Mouse (Mus musculus): ENCODE results near the gene Etv4. TPM values are rescaled to one million over a fixed set of nuclear protein-coding genes. Genes with fewer than 3 reads are reported as not detected.

Gene Etv4
- polyA plus RNA-seq, 1 experiment from 2014 or later: 1.9 TPM

GRCm38 (mm10) chr11:101797355-101797754 lies 12.2 kb upstream of the Etv4 start:
- Histone ChIP-seq H3K27ac (ENCODE audit: low read depth, low read length) (no peak overlapping the region), H3K36me3 (ENCODE audit: control insufficient read depth, insufficient read depth) (no peaks in the 10 kb centered on the region), H3K4me1 (replicated peaks; ENCODE audit: control insufficient read depth, insufficient read depth, low read length) (no peaks in the 10 kb centered on the region), H3K9ac (ENCODE audit: low read depth, low read length) (no peak overlapping the region), H3K4me2 (replicated peaks; ENCODE audit: low read depth) (no peak overlapping the region), H3K4me3 (ENCODE audit: low read depth, low read length) (no peak overlapping the region), H3K9me3 (ENCODE audit: control insufficient read depth) (no peaks in the 10 kb centered on the region), H3K27me3 (replicated peaks; ENCODE audit: control insufficient read depth, insufficient read depth, low read length) (no peaks in the 10 kb centered on the region)
- no peak for TF ChIP-seq CTCF (IDR thresholded peaks at IDR 0.05; ENCODE audit: low read depth)
- ATAC-seq: no peak
- WGBS: 78% methylated on average over 2 of the region's 2 CpGs

GRCm38 (mm10) chr11:101790811-101791526 lies 5.8 kb upstream of the Etv4 start:
- Histone ChIP-seq H3K4me1 (replicated peaks; ENCODE audit: control insufficient read depth, insufficient read depth, low read length) (no peaks in the 10 kb centered on the region), H3K4me3 (ENCODE audit: low read depth, low read length) (no peak overlapping the region), H3K36me3 (ENCODE audit: control insufficient read depth, insufficient read depth) (no peaks in the 10 kb centered on the region), H3K4me2 (replicated peaks; ENCODE audit: low read depth) (peak overlapping the region; percentile 43), H3K9ac (ENCODE audit: low read depth, low read length) (no peak overlapping the region), H3K27me3 (replicated peaks; ENCODE audit: control insufficient read depth, insufficient read depth, low read length) (peaks cover 19% of the 10 kb centered on the region), H3K27ac (ENCODE audit: low read depth, low read length) (no peak overlapping the region), H3K9me3 (ENCODE audit: control insufficient read depth) (no peaks in the 10 kb centered on the region)
- ATAC-seq: no peak
- TF ChIP-seq CTCF (IDR thresholded peaks at IDR 0.05; ENCODE audit: low read depth): no peak
- WGBS: 29% methylated on average over 19 of the region's 19 CpGs

GRCm38 (mm10) chr11:101787432-101787831 lies 2.3 kb upstream of the Etv4 start:
- no peaks in the 10 kb centered on the region for H3K36me3 ChIP-seq (ENCODE audit: control insufficient read depth, insufficient read depth)
- H3K4me1 ChIP-seq (replicated peaks; ENCODE audit: control insufficient read depth, insufficient read depth, low read length): 0 out of 2 replicates have a peak, but pooled peaks cover 2% of the 10 kb centered on the region
- no peak overlapping the region for H3K4me3 ChIP-seq (ENCODE audit: low read depth, low read length)
- H3K9ac ChIP-seq (ENCODE audit: low read depth, low read length): no peak overlapping the region
- 100% methylated on average over 1 of the region's 1 CpGs for WGBS
- H3K27ac ChIP-seq (ENCODE audit: low read depth, low read length): no peak overlapping the region
- TF ChIP-seq CTCF (IDR thresholded peaks at IDR 0.05; ENCODE audit: low read depth): no peak
- peaks cover 51% of the 10 kb centered on the region for H3K27me3 ChIP-seq (replicated peaks; ENCODE audit: control insufficient read depth, insufficient read depth, low read length)
- no peak for ATAC-seq
- no peak overlapping the region for H3K4me2 ChIP-seq (replicated peaks; ENCODE audit: low read depth)
- no peaks in the 10 kb centered on the region for H3K9me3 ChIP-seq (ENCODE audit: control insufficient read depth)

- 63% methylated on average over 7 of the region's 7 CpGs for WGBS
- Histone ChIP-seq H3K36me3 (ENCODE audit: control insufficient read depth, insufficient read depth) (no peaks in the 10 kb centered on the region), H3K4me2 (replicated peaks; ENCODE audit: low read depth) (no peak overlapping the region), H3K4me1 (replicated peaks; ENCODE audit: control insufficient read depth, insufficient read depth, low read length) (0 out of 2 replicates have a peak, but pooled peaks cover 2% of the 10 kb centered on the region), H3K4me3 (ENCODE audit: low read depth, low read length) (no peak overlapping the region), H3K9ac (ENCODE audit: low read depth, low read length) (no peak overlapping the region), H3K27ac (ENCODE audit: low read depth, low read length) (no peak overlapping the region), H3K9me3 (ENCODE audit: control insufficient read depth) (no peaks in the 10 kb centered on the region), H3K27me3 (replicated peaks; ENCODE audit: control insufficient read depth, insufficient read depth, low read length) (peaks cover 58% of the 10 kb centered on the region)
- no peak for ATAC-seq
- TF ChIP-seq CTCF (IDR thresholded peaks at IDR 0.05; ENCODE audit: low read depth): no peak
These were observed 1.5 kb upstream of the Etv4 start for GRCm38 (mm10) chr11:101786651-101787050.

GRCm38 (mm10) chr11:101785852-101786205 lies 658 bp upstream of the Etv4 start:
- WGBS: 13% methylated on average over 7 of the region's 7 CpGs
- Histone ChIP-seq H3K27ac (ENCODE audit: low read depth, low read length) (no peak overlapping the region), H3K4me3 (ENCODE audit: low read depth, low read length) (peak overlapping the region; percentile 57; the same call in 1 of the 2 replicates), H3K9ac (ENCODE audit: low read depth, low read length) (no peak overlapping the region), H3K4me1 (replicated peaks; ENCODE audit: control insufficient read depth, insufficient read depth, low read length) (0 out of 2 replicates have a peak, but pooled peaks cover 2% of the 10 kb centered on the region), H3K4me2 (replicated peaks; ENCODE audit: low read depth) (peak overlapping the region; percentile 98), H3K9me3 (ENCODE audit: control insufficient read depth) (no peaks in the 10 kb centered on the region), H3K36me3 (ENCODE audit: control insufficient read depth, insufficient read depth) (no peaks in the 10 kb centered on the region), H3K27me3 (replicated peaks; ENCODE audit: control insufficient read depth, insufficient read depth, low read length) (peaks cover 58% of the 10 kb centered on the region)
- ATAC-seq: no peak
- TF ChIP-seq CTCF (IDR thresholded peaks at IDR 0.05; ENCODE audit: low read depth): no peak

GRCm38 (mm10) chr11:101784488-101785142 lies 556 bp downstream of the Etv4 start:
- Histone ChIP-seq H3K9ac (ENCODE audit: low read depth, low read length) (peak overlapping the region; percentile 45), H3K27ac (ENCODE audit: low read depth, low read length) (no peak overlapping the region), H3K4me1 (replicated peaks; ENCODE audit: control insufficient read depth, insufficient read depth, low read length) (0 out of 2 replicates have a peak, but pooled peaks cover 2% of the 10 kb centered on the region), H3K4me3 (ENCODE audit: low read depth, low read length) (peak overlapping the region; percentile 57), H3K27me3 (replicated peaks; ENCODE audit: control insufficient read depth, insufficient read depth, low read length) (peaks cover 58% of the 10 kb centered on the region), H3K9me3 (ENCODE audit: control insufficient read depth) (no peaks in the 10 kb centered on the region), H3K4me2 (replicated peaks; ENCODE audit: low read depth) (peak overlapping the region; percentile 98), H3K36me3 (ENCODE audit: control insufficient read depth, insufficient read depth) (no peaks in the 10 kb centered on the region)
- peak; percentile 45 for ATAC-seq
- whole genome bisulfite sequencing: under 1% methylated on average over 44 of the region's 67 CpGs
- no peak for TF ChIP-seq CTCF (IDR thresholded peaks at IDR 0.05; ENCODE audit: low read depth)

All from intestine, postnatal 0 days (tissue).